Mouse (Mus musculus) intestine, postnatal 0 days (tissue): ENCODE measurements at regions not wholly inside any gene's neighbourhood (a gene's known extent, or its start where the extent isn't known, plus 50 kb on each side); places are given as distances from the start of the nearest gene placed in this dataset.
"Not testable (repeated sequence)": the region's sequence is repeated elsewhere in the genome, so short reads cannot be mapped to it uniquely, and the experiment has no call there.

Experiments used
- ATAC-seq: fragments of 200-750 bp; cut with Nextera tagmentation; 2 replicates; pipeline ENCODE4 v1.8.0; 2017; ENCODE audit warnings: mild to moderate bottlenecking, moderate TSS enrichment, moderate library complexity
- H3K27ac ChIP-seq: fragments of 300-500 bp; sonication (generic); 2 replicates; pipeline ENCODE4 v1.5.1; 2014; ENCODE audit warnings: mild to moderate bottlenecking, low read depth, low read length, moderate library complexity
- H3K27me3 ChIP-seq: fragments of 300-500 bp; sonication (generic); replicated peaks from 2 replicates; pipeline ENCODE4 v1.6.1; 2014; ENCODE audit warnings: low read length, mixed read lengths; ENCODE audit not compliant: control insufficient read depth, insufficient read depth
- H3K36me3 ChIP-seq: fragments of 300-500 bp; sonication (generic); 2 replicates; pipeline ENCODE4 v1.6.1; 2014; ENCODE audit warnings: mild to moderate bottlenecking, moderate library complexity; ENCODE audit not compliant: control insufficient read depth, insufficient read depth
- H3K4me1 ChIP-seq: fragments of 300-500 bp; sonication (generic); replicated peaks from 2 replicates; pipeline ENCODE4 v1.6.1; 2014; ENCODE audit warnings: antibody characterized with exemption, low read length, mixed read lengths; ENCODE audit not compliant: control insufficient read depth, insufficient read depth
- H3K4me2 ChIP-seq: fragments of 300-500 bp; sonication (generic); replicated peaks from 2 replicates; pipeline ENCODE4 v1.6.1; 2014; ENCODE audit warnings: low read depth, mild to moderate bottlenecking, moderate library complexity
- H3K4me3 ChIP-seq: fragments of 300-500 bp; sonication (generic); 2 replicates; pipeline ENCODE4 v1.5.1; 2014; ENCODE audit warnings: low read depth, low read length
- H3K9ac ChIP-seq: fragments of 300-500 bp; sonication (generic); 2 replicates; pipeline ENCODE4 v1.6.1; 2014; ENCODE audit warnings: mild to moderate bottlenecking, low read depth, low read length
- H3K9me3 ChIP-seq: fragments of 300-500 bp; sonication (generic); 2 replicates; pipeline ENCODE4 v1.6.1; 2016; ENCODE audit warnings: mixed run types; ENCODE audit not compliant: control insufficient read depth
- CTCF ChIP-seq: sonication (generic); IDR thresholded peaks from 2 replicates; pipeline ENCODE4 v1.5.1; 2016; ENCODE audit warnings: low read depth, mild to moderate bottlenecking, control low read depth, antibody characterized with exemption, moderate library complexity
- WGBS: fragments of 180-500 bp; shearing (Covaris S2); extraction: QIAGEN DNeasy Blood & Tissue Kit; methylation state at CpG from one replicate; pipeline ENCODE4 v1.1.7; 2014; 5-methylcytosine and 5-hydroxymethylcytosine counted together

DNA sequence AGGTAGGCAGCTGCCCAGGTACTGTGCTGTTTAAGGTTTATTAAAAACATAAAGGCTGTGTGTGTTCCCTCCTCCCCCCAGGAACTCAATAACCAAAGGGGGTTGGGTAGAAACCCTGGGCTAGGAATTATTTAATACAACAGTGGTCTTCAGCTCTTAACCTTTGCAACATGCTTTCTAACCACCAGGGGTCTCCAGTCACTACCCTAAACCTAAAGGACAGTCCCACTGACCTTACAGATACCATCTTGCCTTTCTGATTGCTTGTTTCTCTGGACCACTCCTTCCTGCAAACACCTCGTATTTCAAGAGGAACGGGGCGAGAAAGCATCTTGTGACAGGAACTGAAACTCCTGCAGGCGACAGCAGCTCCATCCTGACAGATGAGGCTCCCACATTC, 104.9 kb downstream of the Kcnk1 start:
- H3K27me3 ChIP-seq, result no peaks in the 10 kb centered on the region

GRCm38 (mm10) chr8:126105043-126105442, 110.1 kb downstream of the Kcnk1 start:
- no peaks in the 10 kb centered on the region for H3K4me1 ChIP-seq
- no peak overlapping the region for H3K9ac ChIP-seq
- no peaks in the 10 kb centered on the region for H3K9me3 ChIP-seq
- no peaks in the 10 kb centered on the region for H3K27me3 ChIP-seq
- no peak overlapping the region for H3K27ac ChIP-seq
- ATAC-seq, result no peak
- no peak overlapping the region for H3K4me3 ChIP-seq
- no peak overlapping the region for H3K4me2 ChIP-seq
- 75% methylated on average over 3 of the region's 3 CpGs for WGBS
- no peaks in the 10 kb centered on the region for H3K36me3 ChIP-seq
- no peak for TF ChIP-seq CTCF

More for the DNA sequence above, 104.9 kb downstream of the Kcnk1 start:
- no peaks in the 10 kb centered on the region for H3K36me3 ChIP-seq
- no peak overlapping the region for H3K27ac ChIP-seq
- TF ChIP-seq CTCF, result peak; percentile 45
- 77% methylated on average over 4 of the region's 4 CpGs for WGBS
- ATAC-seq, result no peak
- no peak overlapping the region for H3K9ac ChIP-seq
- H3K4me3 ChIP-seq, result no peak overlapping the region
- no peaks in the 10 kb centered on the region for H3K4me1 ChIP-seq
- H3K4me2 ChIP-seq, result no peak overlapping the region
- no peaks in the 10 kb centered on the region for H3K9me3 ChIP-seq

DNA sequence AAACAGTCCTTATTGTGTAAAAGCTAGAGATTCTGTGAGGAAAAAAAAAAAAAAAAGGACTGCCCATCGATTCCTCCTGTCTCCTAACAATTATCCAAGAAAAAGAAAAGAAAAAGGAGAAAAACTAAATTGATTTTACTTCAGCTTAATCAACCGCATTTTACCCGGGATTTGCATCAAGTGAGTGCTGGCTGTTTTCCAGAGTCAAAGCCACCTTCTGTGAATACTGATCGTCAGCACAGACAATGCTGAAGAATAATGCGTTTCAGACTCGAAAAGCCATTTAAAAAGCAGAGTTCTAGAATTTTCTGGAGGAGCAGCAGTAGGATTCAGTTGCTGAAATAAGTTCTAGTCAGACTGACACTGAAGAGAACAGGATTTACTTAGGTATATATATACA, 131.1 kb downstream of the Kcnk1 start:
- no peak for ATAC-seq
- no peak overlapping the region for H3K4me2 ChIP-seq
- WGBS, result 77% methylated on average over 6 of the region's 6 CpGs
- H3K9ac ChIP-seq, result no peak overlapping the region
- H3K36me3 ChIP-seq, result no peaks in the 10 kb centered on the region
- no peaks in the 10 kb centered on the region for H3K9me3 ChIP-seq
- TF ChIP-seq CTCF, result no peak
- no peaks in the 10 kb centered on the region for H3K4me1 ChIP-seq
- no peak overlapping the region for H3K4me3 ChIP-seq
- H3K27ac ChIP-seq, result no peak overlapping the region
- H3K27me3 ChIP-seq, result no peaks in the 10 kb centered on the region

DNA sequence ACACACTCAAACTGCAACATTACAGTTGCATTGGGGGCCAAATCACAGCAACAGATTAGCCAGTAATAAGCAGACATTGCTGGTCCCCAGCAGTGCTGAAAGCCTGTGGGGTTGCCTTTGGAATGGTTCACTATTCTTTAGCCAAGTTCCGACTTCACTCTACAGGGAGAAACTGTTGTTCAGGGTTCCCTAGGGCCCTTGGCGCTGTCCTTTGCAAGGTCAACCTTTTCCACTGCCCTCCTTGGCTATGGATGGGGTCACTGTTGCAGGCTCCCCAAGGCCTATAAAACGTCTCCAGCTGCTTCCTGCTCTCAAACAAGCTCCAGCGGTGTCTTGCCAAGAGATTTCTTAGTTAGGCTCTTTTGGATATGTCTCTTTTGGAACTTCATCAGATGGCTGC, 137.1 kb downstream of the Kcnk1 start:
- Histone ChIP-seq H3K27me3 (no peaks in the 10 kb centered on the region), H3K9me3 (no peaks in the 10 kb centered on the region), H3K36me3 (no peaks in the 10 kb centered on the region), H3K4me2 (no peak overlapping the region), H3K9ac (no peak overlapping the region), H3K4me1 (no peaks in the 10 kb centered on the region), H3K27ac (no peak overlapping the region), H3K4me3 (no peak overlapping the region)
- TF ChIP-seq CTCF, result no peak
- ATAC-seq, result no peak
- 65% methylated on average over 4 of the region's 4 CpGs for WGBS

DNA sequence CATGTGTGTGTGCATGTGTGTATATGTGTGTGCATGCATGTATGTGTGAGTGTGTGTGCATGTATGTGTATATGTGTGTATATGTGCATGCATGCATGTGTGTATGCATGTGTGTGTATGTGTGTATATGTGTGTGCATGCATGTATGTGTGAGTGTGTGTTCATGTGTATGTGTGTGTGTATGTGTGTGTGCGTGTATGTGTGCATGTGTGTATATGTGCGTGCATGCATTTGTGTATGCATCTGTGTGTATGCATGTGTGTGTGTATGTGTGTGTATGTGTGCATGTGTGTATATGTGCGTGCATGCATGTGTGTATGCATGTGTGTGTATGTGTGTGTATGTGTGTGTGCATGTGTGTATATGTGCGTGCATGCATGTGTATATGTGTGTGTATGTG, 137.9 kb downstream of the Kcnk1 start:
- not testable (repeated sequence) for H3K4me3 ChIP-seq, H3K4me2 ChIP-seq, H3K4me1 ChIP-seq, H3K36me3 ChIP-seq, H3K9ac ChIP-seq, ATAC-seq, H3K27me3 ChIP-seq, H3K27ac ChIP-seq, H3K9me3 ChIP-seq
- over 99% methylated on average over 4 of the region's 4 CpGs for WGBS

DNA sequence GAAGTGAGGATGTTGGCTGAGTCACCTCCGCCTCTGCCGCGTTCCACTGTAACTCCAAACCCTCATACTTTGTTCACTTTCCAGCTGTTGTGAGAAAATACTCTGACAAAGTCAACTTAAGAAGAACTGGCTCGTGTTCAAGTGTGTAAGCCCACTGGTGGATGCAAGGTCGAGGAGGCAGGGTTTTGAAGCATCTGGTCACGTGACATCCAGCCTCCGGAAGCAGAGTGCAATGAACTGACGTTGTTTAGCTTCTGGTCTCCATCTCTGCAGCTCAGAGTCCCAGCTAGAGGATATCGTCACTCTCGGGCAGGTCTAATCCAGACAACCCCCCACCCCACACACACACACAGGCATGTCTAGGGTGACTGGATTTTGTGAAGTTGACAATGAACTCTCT, 140.1 kb downstream of the Kcnk1 start:
- no peak for TF ChIP-seq CTCF
- Histone ChIP-seq H3K9ac (no peak overlapping the region), H3K27me3 (peaks cover 26% of the 10 kb centered on the region), H3K4me1 (no peaks in the 10 kb centered on the region), H3K4me2 (no peak overlapping the region), H3K36me3 (no peaks in the 10 kb centered on the region), H3K27ac (no peak overlapping the region), H3K4me3 (no peak overlapping the region), H3K9me3 (no peaks in the 10 kb centered on the region)
- 35% methylated on average over 10 of the region's 10 CpGs for WGBS
- no peak for ATAC-seq

- Histone ChIP-seq H3K27me3 (peaks cover 28% of the 10 kb centered on the region), H3K4me2 (0 out of 2 replicates have a peak overlapping the region, but pooled peaks have one; percentile 1), H3K4me3 (no peak overlapping the region), H3K9me3 (no peaks in the 10 kb centered on the region), H3K4me1 (no peaks in the 10 kb centered on the region), H3K27ac (no peak overlapping the region), H3K9ac (no peak overlapping the region), H3K36me3 (no peaks in the 10 kb centered on the region)
- 51% methylated on average over 3 of the region's 3 CpGs for WGBS
- 0 out of 2 replicates have a peak, but pooled peaks have one; percentile 28 for ATAC-seq
- TF ChIP-seq CTCF, result no peak
Measured at GRCm38 (mm10) chr8:126135573-126135972, 140.6 kb downstream of the Kcnk1 start.
